Mouse (Mus musculus): ENCODE measurements around the gene Rpl41.
"Not testable (repeated sequence)": the region's sequence is repeated elsewhere in the genome, so short reads cannot be mapped to it uniquely, and the experiment has no call there.

Rpl41 gene

GRCm38 (mm10) chr10:128555567-128555966, 6.5 kb upstream of the Rpl41 start:
- not testable (repeated sequence) for DNase-seq

DNA sequence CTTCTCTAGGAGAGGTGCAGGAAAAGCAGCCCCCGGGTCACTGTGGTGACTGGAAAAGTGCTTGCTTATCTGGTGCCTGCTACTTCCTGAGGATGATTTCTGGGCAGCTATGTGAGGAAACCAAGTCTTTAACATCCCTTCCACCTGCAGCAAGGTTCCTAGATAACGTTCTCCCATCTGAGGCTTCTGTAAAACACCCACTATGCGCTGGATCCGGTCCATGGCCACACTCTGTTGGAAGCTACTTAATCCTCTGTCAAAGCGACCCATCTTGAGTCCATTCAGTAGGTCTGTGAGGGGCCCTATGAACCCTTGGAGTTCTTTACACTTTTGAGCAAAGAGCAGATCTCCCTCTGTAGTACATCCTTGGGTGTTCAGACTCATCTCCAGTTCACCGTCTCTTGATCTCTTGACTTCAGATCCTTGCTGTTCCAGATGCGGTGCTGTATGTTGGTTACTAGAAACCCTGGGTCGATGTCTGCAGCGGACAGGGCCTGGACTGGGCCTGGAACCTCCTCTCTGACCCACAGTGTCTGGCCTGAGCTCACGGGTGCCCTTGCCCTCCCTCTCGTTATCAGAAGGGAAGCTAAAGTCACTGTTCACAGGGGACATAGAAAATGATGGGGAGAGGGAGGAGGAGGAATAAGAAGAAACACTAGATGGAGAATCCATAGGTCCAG, 1.2 kb upstream of the Rpl41 start:
- not testable (repeated sequence) for DNase-seq

DNA sequence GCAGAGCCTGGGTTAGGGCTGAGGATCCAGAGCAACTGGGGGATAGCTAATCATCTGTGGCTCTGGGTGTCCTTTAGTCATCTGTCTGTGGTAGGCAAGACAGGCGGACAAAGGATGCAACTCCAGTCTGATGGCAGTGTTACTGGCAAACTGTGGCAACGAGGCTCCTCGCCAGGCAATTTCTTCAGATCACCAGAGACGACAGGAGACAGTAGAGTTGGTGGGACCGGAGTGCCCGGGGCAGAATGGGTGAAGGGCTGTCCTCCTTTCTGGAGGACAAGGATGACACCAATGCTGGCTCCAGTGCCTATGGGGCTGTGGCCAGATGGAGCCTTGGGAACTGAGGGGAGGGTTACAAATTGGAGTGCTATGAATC, 565 bp upstream of the Rpl41 start:
- DNase-seq: peak in 1 of 2 experiments; percentile 19

- peak in 1 of 2 experiments; percentile 31 for DNase-seq
Observed at GRCm38 (mm10) chr10:128548051-128548791, 884 bp downstream of the Rpl41 start.

GRCm38 (mm10) chr10:128547361-128548032, 1.6 kb downstream of the Rpl41 start, which contains the start of gene Zc3h10:
Gene Zc3h10 (minus strand): TSS chr10:128547774.
- DNase-seq: peak; percentile 93 to 98

DNA sequence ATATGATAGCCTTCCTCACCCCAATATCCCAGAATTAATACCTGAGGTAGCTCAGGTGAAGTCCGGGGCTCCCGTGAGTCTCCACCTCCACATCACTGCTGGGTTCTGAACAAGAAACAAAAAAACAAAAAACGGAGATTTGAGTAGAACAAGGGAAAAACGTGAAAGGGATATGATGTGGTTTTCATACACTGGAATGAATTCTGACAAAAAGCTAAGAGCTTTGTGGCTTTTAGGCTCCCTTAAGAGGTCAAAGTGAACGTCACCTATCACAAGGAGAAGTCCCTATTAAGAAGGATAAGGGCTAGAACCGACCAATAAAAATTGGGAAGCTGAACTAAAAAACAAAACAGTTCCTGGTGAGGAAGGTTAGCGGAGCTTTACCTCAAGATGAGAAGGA, 2.3 kb downstream of the Rpl41 start:
- DNase-seq: no peak

GRCm38 (mm10) chr10:128546361-128546760, 2.7 kb downstream of the Rpl41 start:
- DNase-seq: peak in 1 of 2 experiments; percentile 60

DNA sequence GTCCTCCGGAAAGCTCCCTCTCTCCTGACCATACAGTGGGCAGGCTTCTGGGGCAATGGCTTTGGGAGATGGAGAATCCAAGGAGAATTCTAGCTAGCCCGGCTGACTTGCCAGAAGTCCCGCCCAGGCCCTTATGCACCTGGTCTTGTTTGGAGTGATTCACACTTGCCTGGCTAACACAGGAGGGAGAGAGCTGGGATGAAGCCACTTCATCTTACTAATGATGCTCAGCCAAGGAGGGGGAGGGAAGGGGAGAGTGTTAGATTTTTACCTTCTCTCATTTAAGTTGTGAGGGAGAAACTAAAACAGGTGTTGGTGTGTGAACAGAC, 3.6 kb downstream of the Rpl41 start:
- no peak for DNase-seq

DNA sequence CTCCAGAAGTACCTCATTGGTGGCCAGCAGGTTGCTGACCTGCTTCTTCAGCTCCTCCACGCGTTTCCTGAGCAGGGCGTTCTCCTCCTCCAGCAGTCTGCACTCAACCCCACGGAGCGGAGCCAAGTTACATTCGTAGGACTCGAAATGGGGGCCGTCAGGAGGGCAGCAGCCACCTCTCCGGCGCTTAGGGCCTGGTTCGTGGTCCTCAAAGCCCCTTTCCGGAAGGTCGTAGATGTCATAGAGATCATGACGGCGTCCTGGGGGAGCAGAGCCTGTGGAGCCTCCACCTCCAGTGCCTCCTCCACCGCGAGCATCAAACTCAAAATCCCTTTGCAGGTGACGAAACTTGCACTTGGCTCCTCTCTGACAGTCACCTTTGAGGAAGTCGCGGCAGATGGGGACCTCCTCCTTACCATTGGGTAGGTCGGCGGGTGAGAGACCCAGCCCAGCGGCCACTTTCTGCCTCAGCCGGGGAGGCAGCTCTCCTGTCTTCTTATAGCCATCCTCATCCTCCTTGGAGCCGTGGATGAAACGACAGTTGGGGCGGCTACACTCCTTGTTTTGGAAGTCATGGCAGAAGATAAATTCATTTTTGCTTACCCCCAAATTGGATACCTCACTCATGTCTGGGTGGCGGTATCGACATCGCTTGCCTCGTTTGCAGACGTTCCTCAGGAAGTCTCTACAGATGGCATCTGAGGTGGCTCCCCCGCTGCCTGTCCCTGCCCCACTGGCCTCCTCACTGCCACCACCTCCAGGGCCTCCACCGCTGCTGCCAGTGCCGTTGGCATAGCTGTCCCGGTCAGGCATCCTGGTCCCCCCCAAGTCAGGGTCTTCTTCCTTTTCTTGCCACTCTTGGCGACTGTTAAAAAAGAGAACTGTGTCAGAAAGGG, 4.2 kb downstream of the Rpl41 start:
- DNase-seq: no peak

DNA sequence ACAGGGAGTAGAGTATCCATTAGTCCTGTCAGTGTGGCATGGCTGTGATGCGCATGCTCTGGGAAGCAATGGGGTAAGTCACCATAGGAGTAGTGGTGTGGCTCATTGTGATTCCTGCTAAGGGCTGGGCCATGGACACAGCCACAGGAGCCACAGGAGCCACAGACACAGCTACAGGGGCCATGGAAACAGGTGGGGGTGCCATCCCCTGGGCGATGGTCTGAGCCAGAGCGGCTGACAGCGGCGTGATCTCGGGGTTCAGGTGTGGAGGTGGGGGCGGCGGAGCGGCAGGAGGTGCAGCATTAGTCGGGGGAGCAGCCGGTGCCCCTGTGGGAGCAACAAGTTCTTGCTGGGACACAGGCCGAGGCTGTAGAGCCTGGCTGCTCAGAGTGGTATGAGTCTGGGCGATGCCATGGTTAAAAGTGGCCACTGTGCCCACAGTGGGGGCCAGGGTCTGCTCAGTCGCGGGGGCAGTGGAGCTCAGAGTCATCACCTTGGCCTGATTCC, 4.9 kb downstream of the Rpl41 start:
- no peak for DNase-seq

DNA sequence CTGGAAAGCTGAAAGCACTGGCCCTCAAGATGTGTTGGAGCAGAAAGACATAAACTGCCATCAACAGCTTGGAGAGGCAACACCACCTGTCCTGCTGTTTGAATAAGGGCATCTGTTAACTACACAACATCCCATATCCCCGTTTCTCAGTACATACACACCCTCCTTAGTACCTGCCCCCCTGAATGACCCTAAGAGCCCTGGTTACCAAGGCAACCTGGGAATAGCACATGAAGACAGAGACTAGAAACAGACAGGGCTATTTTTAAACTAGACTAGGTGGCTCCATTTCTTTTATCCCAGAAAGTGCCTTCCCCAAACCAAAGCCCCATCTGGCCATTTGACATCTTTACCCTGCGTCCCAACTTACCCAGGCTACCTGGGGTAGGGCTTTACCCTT, 6.0 kb downstream of the Rpl41 start:
- no peak for DNase-seq

DNA sequence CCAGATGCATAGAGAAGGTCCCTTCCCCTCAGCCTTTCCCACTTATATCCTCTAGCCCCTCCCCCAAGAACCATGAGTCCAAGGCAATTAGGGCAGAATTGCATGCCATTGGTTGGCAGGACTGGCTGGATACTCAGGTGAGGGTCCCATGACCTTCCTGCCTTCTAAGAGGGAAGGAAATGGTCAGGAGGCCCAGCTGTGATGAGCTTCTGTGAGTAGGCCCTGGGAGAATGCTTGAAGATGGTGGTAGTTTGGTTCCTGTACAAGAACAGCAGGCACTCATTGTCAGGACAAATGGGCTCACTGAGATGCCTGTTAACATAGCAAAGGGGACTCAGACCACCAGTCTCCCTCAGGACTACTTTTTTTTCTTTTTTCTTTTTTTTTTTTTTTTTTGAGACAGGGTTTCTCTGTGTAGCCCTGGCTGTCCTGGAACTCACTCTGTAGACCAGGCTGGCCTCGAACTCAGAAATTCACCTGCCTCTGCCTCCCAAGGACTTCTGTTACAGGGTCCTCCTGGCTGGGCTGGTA, 10.7 kb downstream of the Rpl41 start:
- DNase-seq: no peak

- peak; percentile 92 to 93 for DNase-seq
Observed at GRCm38 (mm10) chr10:128536266-128536940, 12.7 kb downstream of the Rpl41 start.

DNA sequence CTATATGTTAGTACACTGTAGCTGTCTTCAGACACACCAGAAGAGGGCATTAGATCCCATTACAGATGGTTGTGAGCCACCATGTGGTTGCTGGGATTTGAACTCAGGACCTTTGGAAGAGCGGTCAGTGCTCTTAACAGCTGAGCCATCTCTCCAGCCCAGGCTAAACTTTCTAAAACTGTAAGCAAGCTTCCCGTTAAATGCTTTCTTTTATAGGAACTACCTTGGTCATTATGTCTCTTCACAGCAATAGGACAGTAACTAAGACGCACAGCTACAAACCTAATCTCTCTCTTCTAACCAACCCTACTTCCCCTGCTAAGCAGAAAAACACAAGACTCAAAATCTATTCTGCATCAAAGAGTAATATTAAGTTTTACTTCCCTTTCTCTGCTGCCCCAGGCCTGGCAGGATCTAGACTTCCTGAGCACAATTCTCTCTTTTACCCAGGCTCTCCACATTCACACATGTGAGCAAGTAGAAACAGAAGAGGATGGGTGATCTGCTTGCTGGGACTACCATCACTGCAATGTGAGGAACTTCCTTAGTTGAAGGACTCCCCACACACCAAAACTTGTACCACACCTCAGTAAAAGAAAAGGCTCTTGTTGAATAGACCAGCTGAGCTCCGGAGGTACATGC, 13.4 kb downstream of the Rpl41 start:
- DNase-seq: peak in 1 of 2 experiments; percentile 14

- no peak for DNase-seq
Observed at GRCm38 (mm10) chr10:128535206-128535605, 13.9 kb downstream of the Rpl41 start.

DNA sequence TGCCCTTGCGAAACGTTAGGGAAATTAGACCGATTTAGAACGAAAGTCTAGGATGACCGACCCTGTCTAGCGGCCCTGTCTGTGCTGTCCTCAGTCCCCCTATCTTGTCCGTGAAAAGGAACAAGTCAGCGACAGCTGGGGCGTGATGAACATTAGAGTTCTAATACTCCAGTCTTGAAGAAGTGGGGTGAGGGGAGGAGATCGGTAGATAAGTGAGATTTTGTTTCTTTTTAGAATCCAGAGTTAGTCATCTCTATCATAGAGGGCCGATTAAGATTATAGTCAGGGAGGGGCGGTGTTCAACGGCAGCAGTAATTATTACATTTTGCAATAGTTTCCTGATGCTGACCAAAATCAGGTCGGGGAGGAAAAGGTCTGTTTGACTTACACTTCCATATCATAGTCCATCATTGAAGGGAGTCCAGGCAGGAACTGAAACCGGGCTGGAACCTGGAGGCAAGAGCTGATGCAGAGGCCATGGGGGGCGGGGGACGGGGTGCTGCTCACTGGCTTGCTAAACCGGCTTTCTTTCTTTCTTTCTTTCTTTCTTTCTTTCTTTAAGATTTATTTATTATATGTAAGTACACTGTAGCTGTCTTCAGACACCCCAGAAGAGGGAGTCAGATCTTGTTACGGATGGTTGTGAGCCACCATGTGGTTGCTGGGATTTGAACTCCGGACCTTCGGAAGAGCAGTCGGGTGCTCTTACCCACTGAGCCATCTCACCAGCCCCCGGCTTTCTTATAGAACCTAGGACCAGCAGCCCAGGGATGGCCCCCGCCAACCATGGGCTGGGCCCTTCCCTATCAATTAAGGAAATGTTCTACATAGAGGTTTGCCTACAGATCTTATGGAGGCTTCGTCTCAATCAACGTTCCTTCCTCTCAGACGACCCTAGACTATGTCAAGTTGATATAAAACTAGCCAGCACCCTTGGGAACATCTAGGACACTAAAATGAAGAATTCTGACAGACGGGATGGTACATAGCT, 22.4 kb downstream of the Rpl41 start:
- DNase-seq: no peak

- DNase-seq: peak; percentile 93 to 98
Observed at GRCm38 (mm10) chr10:128525671-128526308, 23.3 kb downstream of the Rpl41 start, which contains the start of gene Esyt1. Gene Esyt1 (minus strand): TSS chr10:128525871.

DNA sequence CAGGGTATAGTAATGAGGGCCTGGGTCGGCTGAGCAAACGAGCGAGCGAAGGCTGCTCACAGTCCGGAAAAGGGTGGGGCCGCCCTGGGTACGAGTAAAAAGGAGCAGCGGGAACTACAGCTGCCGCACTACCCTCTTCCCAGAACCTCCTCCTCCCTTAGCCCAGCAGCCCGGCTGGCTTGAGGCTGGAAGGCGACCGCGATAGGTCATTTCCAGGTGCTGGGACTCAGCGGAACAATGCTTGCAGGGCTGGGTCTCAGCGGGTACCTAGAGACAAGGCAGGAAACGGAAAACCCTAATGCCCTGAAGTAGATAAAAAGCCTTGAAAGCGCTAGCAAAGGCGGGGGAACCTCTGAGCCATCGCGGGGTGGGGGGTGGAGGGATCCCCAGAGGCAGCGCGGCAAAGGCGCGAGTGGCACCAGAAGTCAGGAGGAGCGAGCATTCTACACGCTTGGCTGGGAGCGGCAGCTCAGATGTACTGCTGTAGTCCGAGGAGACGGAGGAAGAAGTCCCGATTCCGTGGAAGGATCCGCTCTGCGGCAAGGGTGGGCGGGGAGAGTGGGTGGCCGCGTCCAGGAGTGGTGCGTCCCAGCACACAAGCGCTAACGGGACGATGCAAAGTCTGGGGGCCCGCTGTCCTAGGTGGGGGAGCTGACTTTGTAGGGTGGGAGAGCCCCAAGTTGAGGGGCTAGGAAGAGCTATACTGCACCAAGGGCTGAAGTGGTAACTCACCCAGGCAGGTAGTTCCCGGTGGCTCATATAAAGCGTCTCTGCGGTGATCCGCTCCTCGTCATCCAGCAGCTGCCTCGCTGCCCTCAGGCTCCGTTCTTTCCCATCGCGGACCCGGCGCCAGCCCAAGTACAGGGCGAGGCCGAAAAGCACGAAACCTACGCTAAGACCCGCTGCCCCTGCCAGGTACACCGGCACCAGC, 24.1 kb downstream of the Rpl41 start:
- peak; percentile 36 to 67 for DNase-seq

All from kidney, postnatal 36 days (tissue).